Mouse (Mus musculus) liver, embryonic 14 days (tissue): ENCODE data around the gene Olfr1197. TPM values are rescaled to one million over a fixed set of nuclear protein-coding genes. Genes with fewer than 3 reads are reported as not detected.

ENCODE experiments used
- polyA plus RNA-seq: library from polyadenylated mRNA; depleted of rRNA; stranded (reverse); fragments of >200 nt; gene quantifications from 2 replicates; pipeline ENCODE4 v1.2.3, GENCODE M21; 2012; rRNA removed

The Olfr1197 gene
- not detected in 2 replicates for polyA plus RNA-seq

DNA sequence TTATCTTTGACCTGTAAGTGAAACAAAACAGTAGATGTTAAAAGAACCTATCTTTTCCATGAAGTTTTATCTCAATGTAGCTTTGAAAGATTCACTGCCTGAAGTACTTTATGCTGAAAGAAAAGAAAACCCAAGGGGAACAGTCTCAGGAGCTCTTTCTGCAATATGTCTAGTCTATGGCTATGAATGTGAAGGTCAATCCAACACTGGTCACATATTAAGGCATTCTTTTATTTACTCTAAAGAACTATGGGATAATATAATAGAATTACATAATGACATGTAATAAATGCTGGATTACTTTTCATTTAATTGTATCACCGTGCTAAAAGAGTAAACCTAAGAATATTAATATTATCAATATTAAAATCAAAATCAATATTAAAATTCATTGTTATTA is at the start of gene Olfr1197:
Gene Olfr1197, minus strand, starts transcription at position 101 of the 400 bp plus-strand sequence.

DNA sequence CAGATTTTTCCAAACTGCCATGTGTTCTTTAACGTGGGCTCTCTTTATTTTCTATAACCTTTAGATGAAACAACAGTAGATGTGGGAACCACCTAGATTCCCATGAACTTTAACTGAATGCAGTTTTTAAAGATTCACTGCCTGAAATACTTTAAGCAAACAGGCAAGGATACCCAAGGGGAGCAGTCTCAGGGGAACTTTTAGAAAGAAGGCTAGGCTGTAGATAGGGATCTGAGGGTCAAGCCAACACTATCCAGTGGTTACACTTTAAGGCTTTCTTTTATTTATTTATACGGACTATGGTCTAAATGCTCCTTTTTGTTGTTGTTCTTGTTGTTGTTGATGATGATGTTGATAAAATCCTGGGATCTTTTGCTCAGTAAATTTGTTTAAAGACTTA is 38.2 kb upstream of the Olfr1197 start, which contains the start of gene Olfr1200:
Gene Olfr1200, minus strand, starts transcription at position 101 of the 400 bp plus-strand sequence.

DNA sequence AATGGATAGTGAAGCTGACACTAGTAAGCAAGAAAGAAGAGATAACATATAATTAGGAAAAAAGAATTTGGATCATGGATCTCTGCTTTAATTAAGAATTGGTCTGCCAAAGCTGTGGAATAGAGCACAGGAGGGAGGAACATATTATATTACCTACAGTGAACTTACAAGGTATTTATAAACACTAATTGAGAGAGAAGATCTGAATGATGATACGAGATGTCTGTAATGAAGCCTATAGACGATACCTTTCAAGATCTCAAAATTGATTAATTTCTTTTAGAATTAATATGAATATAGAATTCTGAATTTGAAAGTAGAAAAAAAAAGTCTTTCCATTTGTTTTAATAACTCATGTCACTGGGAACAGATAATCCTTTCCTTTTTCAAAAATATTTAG is 28.2 kb upstream of the Olfr1197 start, which contains the start of gene Olfr1199:
Gene Olfr1199, minus strand, starts transcription at position 101 of the 400 bp plus-strand sequence.

DNA sequence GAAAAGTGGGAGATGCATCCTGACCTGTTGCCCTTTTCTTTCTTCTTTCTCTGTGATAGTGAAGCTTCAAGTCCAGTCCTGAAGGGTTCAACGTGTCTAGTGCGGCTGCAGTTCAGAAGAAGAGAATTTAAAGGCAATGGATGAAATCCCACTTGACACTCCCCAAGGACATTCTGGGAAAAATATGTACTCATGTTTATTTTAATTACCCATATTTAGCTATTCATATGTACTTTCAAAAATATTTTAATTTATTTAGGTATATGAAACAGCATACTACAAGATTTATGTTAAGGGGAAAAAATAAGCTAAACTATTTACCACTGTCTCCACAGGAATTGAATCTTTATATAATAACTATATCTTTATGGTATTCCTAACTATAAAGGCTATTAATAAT is 19.1 kb upstream of the Olfr1197 start, which contains the start of gene Olfr1198:
Gene Olfr1198, minus strand, starts transcription at position 101 of the 400 bp plus-strand sequence.

DNA sequence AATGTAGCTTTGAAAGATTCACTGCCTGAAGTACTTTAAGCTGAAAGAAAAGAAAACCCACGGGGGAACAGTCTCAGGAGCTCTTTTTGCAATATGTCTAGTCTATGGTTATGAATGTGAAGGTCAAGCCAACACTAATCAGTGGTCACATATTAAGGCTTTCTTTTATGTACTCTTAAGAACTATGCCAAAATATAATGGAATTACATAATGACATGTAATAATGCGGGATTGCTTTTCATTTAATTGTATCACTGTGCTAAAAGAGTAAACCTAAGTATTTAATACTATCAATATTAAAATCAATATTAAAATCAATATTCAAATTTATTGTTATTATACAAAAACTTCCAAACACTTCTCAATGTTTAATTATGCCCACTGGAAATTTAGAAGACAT is 27.7 kb downstream of the Olfr1197 start, which contains the start of gene Olfr1196:
Gene Olfr1196, minus strand, starts transcription at position 101 of the 400 bp plus-strand sequence.

DNA sequence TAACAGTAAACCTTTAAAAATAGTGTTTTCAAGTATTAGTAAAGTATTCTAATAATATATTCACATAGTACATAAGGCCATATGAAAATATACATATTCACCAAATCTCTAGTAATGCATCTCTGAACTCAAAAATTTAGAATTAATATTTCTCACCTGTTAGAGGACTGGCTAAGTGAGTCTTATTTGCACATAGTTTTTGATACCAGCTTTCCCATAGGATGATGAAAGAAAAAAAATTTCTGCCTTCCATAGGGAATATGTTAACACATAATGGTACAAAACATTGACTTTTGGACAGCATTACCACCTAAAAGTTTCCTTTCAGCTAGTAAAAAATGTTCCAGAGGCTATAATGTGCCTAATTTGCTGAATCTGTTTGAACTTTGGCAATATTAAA is 43.1 kb downstream of the Olfr1197 start, which contains the start of gene Olfr1195:
Gene Olfr1195, minus strand, starts transcription at position 101 of the 400 bp plus-strand sequence.

Other genes with a start within 250 kb of the Olfr1197 start
- gene Olfr1184, start 248.8 kb downstream of the Olfr1197 start, polyA plus RNA-seq = not detected in 2 replicates
- gene Olfr1185-ps1, start 239.0 kb downstream of the Olfr1197 start, polyA plus RNA-seq = not detected in 2 replicates
- gene Olfr1186, start 213.8 kb downstream of the Olfr1197 start, polyA plus RNA-seq = not detected in 2 replicates
- gene Olfr1188, start 175.4 kb downstream of the Olfr1197 start, polyA plus RNA-seq = not detected in 2 replicates
- gene Olfr1189, start 145.9 kb downstream of the Olfr1197 start, polyA plus RNA-seq = not detected in 2 replicates
- not detected in 2 replicates for gene Olfr1191-ps1, start 91.8 kb downstream of the Olfr1197 start, polyA plus RNA-seq
- not detected in 2 replicates for gene Olfr1192-ps1, start 83.9 kb downstream of the Olfr1197 start, polyA plus RNA-seq
- gene Olfr1193, start 56.7 kb downstream of the Olfr1197 start, polyA plus RNA-seq = not detected in 2 replicates
- not detected in 2 replicates for gene Olfr1195, start 43.2 kb downstream of the Olfr1197 start, polyA plus RNA-seq
- not detected in 2 replicates for gene Olfr1196, start 27.8 kb downstream of the Olfr1197 start, polyA plus RNA-seq
- gene Olfr1198, start 19.0 kb upstream of the Olfr1197 start, polyA plus RNA-seq = not detected in 2 replicates
- not detected in 2 replicates for gene Olfr1199, start 28.1 kb upstream of the Olfr1197 start, polyA plus RNA-seq
- not detected in 2 replicates for gene Olfr1200, start 38.1 kb upstream of the Olfr1197 start, polyA plus RNA-seq
- gene Olfr1201, start 60.7 kb upstream of the Olfr1197 start, polyA plus RNA-seq = not detected in 2 replicates
- not detected in 2 replicates for gene Olfr1202, start 82.1 kb upstream of the Olfr1197 start, polyA plus RNA-seq
- gene Olfr1205, start 97.4 kb upstream of the Olfr1197 start, polyA plus RNA-seq = not detected in 2 replicates
- gene Olfr1204, start 116.9 kb upstream of the Olfr1197 start, polyA plus RNA-seq = not detected in 2 replicates
- not detected in 2 replicates for gene Olfr1206, start 130.9 kb upstream of the Olfr1197 start, polyA plus RNA-seq
- gene Olfr1208, start 169.9 kb upstream of the Olfr1197 start, polyA plus RNA-seq = not detected in 2 replicates
- not detected in 2 replicates for gene Olfr1209, start 182.8 kb upstream of the Olfr1197 start, polyA plus RNA-seq
- gene Olfr1211, start 205.7 kb upstream of the Olfr1197 start, polyA plus RNA-seq = not detected in 2 replicates
- not detected in 2 replicates for gene Olfr1212, start 221.6 kb upstream of the Olfr1197 start, polyA plus RNA-seq
- not detected in 2 replicates for gene Gm13762, start 247.9 kb upstream of the Olfr1197 start, polyA plus RNA-seq